Mouse (Mus musculus) lung, embryonic 16.5 days (tissue): ENCODE results near the gene Ppm1h. TPM values are rescaled to one million over a fixed set of nuclear protein-coding genes. Genes with fewer than 3 reads are reported as not detected.
"Not testable (repeated sequence)": the region's sequence is repeated elsewhere in the genome, so short reads cannot be mapped to it uniquely, and the experiment has no call there.

Experiments used
- ATAC-seq: fragments of 200-750 bp; cut with Nextera tagmentation; 2 replicates; pipeline ENCODE4 v1.8.0; 2017; ENCODE audit warnings: low read depth, mild to moderate bottlenecking, moderate library complexity
- H3K27ac ChIP-seq: fragments of 300-500 bp; sonication (generic); 2 replicates; pipeline ENCODE4 v1.5.1; 2014; ENCODE audit warnings: mild to moderate bottlenecking, control low read depth, low read length
- H3K27me3 ChIP-seq: fragments of 300-500 bp; sonication (generic); 2 replicates; pipeline ENCODE4 v1.6.1; 2014; ENCODE audit warnings: low read depth, low read length, mixed read lengths; ENCODE audit not compliant: control insufficient read depth, insufficient read depth
- H3K36me3 ChIP-seq: fragments of 300-500 bp; sonication (generic); 2 replicates; pipeline ENCODE4 v1.6.1; 2014; ENCODE audit warnings: low read length; ENCODE audit not compliant: control insufficient read depth, insufficient read depth
- H3K4me1 ChIP-seq: fragments of 300-500 bp; sonication (generic); replicated peaks from 2 replicates; pipeline ENCODE4 v1.6.1; 2014; ENCODE audit warnings: low read length, mixed read lengths; ENCODE audit not compliant: control insufficient read depth, insufficient read depth
- H3K4me2 ChIP-seq: fragments of 300-500 bp; sonication (generic); 2 replicates; pipeline ENCODE4 v1.6.1; 2014; ENCODE audit warnings: low read depth, low read length, control low read depth
- H3K4me3 ChIP-seq: fragments of 300-500 bp; sonication (generic); 2 replicates; pipeline ENCODE4 v1.5.1; 2014; ENCODE audit warnings: mild to moderate bottlenecking, low read length, control low read depth
- H3K9ac ChIP-seq: fragments of 300-500 bp; sonication (generic); 2 replicates; pipeline ENCODE4 v1.6.1; 2014; ENCODE audit warnings: low read length, control low read depth
- H3K9me3 ChIP-seq: fragments of 300-500 bp; sonication (generic); 2 replicates; pipeline ENCODE4 v1.6.1; 2016; ENCODE audit warnings: low read length; ENCODE audit not compliant: control insufficient read depth
- WGBS: fragments of 180-500 bp; shearing (Covaris S2); extraction: QIAGEN DNeasy Blood & Tissue Kit; methylation state at CpG from one replicate; pipeline ENCODE4 v1.1.7; 2014; 5-methylcytosine and 5-hydroxymethylcytosine counted together
- polyA plus RNA-seq: library from polyadenylated mRNA; unstranded; fragments of >200 nt; fragmentation: Nextera tagmentation; extraction: Ambion mirVana; gene quantifications from 2 replicates; pipeline ENCODE4 v1.2.1, GENCODE M21; 2015

The Ppm1h gene
- polyA plus RNA-seq, 1 experiment from 2014 or later, result 7.3 TPM

DNA sequence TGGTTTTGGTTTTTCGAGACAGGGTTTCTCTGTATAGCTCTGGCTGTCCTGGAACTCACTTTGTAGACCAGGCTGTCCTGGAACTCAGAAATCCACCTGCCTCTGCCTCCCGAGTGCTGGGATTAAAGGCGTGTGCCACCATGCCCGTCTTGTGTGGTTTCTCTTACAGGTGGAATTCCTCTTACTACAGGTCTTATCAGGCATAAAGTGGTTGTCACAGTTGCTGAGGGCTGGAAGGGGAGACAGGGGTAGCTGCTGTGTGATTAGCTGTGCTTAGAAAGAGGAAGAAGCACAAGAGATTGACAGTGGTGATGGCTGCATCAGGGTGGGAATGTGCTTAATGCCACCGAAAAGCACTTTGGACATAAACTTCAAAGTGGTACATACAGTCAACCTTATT lies 246.0 kb downstream of the Ppm1h start:
- not testable (repeated sequence) for H3K4me3 ChIP-seq, H3K27ac ChIP-seq, H3K36me3 ChIP-seq, H3K4me2 ChIP-seq, H3K4me1 ChIP-seq, H3K9me3 ChIP-seq, H3K9ac ChIP-seq, H3K27me3 ChIP-seq, ATAC-seq
- 61% methylated on average over 5 of the region's 5 CpGs for WGBS

DNA sequence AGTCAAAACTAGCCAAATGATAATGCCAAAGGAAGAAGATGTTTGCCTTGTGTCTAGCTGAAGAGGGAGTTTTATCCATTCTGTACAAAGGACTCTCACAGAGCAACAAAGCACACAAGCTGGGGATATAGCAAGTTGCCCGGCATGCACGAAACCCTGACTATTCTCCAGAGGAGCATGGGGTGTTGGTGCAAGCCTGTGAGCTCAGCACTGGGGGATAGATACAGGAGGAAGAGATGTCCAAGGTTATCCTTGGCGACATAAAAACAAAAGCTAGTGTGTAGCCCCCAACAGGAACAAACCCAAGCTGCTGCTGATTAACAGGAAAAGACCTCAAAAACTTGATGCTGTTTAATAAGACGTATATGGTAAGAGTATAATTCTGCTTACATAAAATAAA lies 247.7 kb downstream of the Ppm1h start:
- Histone ChIP-seq H3K4me1 (peaks cover 20% of the 10 kb centered on the region), H3K27ac (no peak overlapping the region), H3K27me3 (no peaks in the 10 kb centered on the region), H3K9ac (no peak overlapping the region), H3K4me2 (no peak overlapping the region), H3K4me3 (no peak overlapping the region), H3K36me3 (no peaks in the 10 kb centered on the region), H3K9me3 (no peaks in the 10 kb centered on the region)
- 83% methylated on average over 4 of the region's 4 CpGs for WGBS
- no peak for ATAC-seq

DNA sequence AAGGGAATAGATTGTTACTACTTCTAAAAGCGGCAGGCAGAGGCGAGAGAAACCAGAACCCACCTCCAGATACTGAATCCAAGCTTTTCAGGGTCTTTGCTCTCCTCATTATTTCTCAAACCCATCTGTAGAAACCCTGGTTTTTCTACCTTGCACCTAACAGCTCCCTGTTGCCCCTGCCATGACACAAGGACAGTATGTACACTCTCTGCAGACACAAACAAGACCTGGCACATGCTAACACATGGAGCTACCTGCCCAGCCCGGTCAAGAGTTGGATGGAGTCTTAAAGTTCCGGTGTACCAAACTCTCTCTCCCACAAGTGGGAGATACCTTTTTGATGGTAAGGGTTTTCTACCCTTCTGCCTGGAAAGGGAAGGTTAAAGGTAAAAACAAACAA lies 252.0 kb downstream of the Ppm1h start:
- Histone ChIP-seq H3K36me3 (no peaks in the 10 kb centered on the region), H3K4me3 (no peak overlapping the region), H3K27ac (no peak overlapping the region), H3K9me3 (no peaks in the 10 kb centered on the region), H3K9ac (no peak overlapping the region), H3K27me3 (no peaks in the 10 kb centered on the region), H3K4me2 (no peak overlapping the region), H3K4me1 (peaks cover 32% of the 10 kb centered on the region)
- 80% methylated on average over 4 of the region's 4 CpGs for whole genome bisulfite sequencing
- ATAC-seq, result no peak

DNA sequence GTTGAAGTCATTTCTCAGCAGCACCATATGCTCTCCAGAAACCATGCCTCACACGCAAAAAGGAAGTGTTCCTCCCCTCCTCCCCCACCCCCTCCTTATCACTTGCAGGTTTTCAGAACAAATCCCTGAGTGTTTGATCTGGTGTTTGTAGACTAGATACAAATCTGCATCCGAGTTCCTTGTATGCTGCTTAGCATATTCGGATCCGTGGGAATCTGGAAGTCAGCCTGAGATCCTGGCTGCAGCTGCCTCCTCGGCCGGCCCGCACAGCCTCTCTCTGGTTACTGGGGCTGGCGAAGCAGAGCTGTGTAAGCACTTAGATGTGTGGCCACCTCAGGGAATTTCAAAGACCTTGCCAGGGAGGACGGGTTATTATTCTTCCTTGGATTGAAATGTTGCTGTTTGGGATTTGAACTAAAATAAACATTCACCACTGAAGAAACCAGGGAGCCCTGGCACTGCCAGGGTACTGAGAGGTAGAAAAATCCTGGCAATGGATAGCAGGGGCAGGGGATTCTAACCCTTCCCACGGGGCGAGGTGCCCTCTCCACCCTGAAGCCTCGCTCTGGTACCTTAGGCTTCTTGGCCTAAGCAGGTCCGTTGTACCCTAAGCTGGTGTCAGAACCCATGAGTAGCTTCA lies 252.8 kb downstream of the Ppm1h start:
- Histone ChIP-seq H3K4me1 (peaks cover 32% of the 10 kb centered on the region), H3K4me3 (no peak overlapping the region), H3K9ac (no peak overlapping the region), H3K27ac (no peak overlapping the region), H3K36me3 (no peaks in the 10 kb centered on the region), H3K4me2 (no peak overlapping the region), H3K27me3 (no peaks in the 10 kb centered on the region), H3K9me3 (no peaks in the 10 kb centered on the region)
- 20% methylated on average over 13 of the region's 13 CpGs for WGBS
- ATAC-seq, result peak; percentile 79

DNA sequence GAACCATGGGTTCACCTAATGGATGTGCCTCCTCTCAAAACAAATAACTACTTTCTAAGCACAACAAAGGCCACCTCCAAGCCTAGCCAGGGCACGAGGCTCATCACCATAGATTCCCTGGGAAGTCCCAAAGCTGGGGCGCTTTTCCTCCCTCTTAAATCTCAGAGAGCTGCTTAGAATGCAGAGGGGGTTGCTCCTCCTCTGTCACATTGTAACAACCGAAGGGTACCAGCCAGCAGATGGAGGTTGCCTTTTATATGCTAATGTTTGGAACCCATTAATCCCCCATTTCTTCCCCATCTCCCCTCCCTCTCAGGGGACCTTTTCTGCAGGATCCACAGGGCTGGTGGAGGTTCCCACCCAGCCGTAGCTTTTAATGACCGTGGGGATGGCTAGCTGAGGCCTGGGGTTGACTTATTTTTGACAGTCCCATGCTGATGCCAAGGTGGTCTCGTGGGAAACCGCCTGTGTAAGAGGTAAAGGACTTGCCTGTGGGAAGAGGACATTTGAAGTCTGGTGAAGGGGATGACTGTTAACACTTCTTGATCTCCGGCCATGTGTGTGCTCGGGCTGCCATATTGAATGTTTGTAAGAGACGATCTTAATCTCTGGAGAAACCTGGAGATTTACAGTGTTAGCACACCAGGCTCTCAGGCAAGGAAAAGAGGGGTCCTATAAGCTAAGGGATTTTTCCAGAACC lies 253.4 kb downstream of the Ppm1h start:
- no peak overlapping the region for H3K4me3 ChIP-seq
- no peaks in the 10 kb centered on the region for H3K9me3 ChIP-seq
- no peak overlapping the region for H3K27ac ChIP-seq
- no peaks in the 10 kb centered on the region for H3K36me3 ChIP-seq
- peaks cover 32% of the 10 kb centered on the region for H3K4me1 ChIP-seq
- no peak overlapping the region for H3K4me2 ChIP-seq
- ATAC-seq, result no peak
- WGBS, result 80% methylated on average over 10 of the region's 10 CpGs
- no peak overlapping the region for H3K9ac ChIP-seq
- no peaks in the 10 kb centered on the region for H3K27me3 ChIP-seq

DNA sequence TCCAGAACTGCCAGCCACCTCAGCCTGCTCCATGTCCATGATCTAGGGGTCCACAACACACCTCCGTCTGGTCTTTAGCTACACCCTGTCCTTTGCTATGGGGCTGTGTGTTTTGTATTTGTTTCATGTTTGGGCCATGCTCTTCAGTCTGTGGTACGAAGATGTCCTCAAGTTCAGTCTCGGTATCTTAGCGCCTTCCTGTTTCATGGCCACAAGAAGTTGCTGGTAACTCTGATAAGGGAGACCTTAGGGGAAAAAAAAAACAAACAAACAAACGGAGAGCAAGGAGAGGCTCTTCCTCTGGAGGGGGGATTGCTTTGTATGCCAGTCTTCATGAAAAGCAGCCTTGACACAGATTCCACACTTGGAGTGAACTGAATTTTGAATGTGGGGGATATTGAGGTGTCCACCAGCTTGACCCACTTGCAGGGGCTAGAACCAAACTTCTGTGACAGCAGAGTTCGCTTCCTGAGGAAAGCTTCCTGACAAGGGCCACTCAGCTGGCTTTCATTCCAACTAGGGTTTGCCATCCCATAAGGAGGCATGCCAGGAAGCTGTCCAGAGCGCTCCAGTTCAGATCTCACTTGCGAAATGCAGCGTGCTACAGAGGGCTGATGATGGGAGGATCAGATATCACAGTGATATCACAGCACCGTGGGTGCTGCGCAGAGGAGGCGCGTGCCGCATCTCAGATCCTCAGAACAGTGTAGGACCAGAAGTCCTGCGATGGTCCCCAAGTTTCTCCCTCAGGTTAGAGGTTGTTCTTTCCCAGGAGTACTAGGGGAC lies 254.7 kb downstream of the Ppm1h start:
- no peak overlapping the region for H3K4me3 ChIP-seq
- ATAC-seq, result peak; percentile 56; the same call in 1 of the 2 replicates
- no peak overlapping the region for H3K27ac ChIP-seq
- H3K36me3 ChIP-seq, result no peaks in the 10 kb centered on the region
- no peaks in the 10 kb centered on the region for H3K27me3 ChIP-seq
- no peaks in the 10 kb centered on the region for H3K9me3 ChIP-seq
- peak overlapping the region; percentile 11; the same call in 1 of the 2 replicates for H3K9ac ChIP-seq
- no peak overlapping the region for H3K4me2 ChIP-seq
- H3K4me1 ChIP-seq, result peaks cover 32% of the 10 kb centered on the region
- WGBS, result 54% methylated on average over 15 of the region's 15 CpGs

DNA sequence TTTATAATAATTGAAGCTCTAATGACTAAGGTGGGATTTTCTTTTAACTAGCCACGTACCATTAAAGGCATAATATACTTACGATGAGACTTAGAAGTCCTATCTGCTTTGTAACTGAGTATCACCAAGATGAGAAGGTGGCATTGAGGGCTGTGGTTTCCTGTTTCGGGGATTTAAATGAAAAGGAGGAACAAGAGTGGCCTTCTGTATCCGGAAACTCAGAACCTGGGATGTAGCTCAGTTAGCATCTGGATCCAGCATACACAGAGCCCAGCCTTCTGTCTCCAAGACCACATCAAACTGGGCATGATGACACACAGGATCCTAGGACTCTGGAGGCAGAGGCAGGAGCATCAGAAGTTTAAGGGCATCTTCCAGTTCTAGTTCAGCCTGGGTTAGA lies 256.8 kb downstream of the Ppm1h start:
- not testable (repeated sequence) for H3K27me3 ChIP-seq, ATAC-seq, H3K4me3 ChIP-seq, H3K9ac ChIP-seq, H3K9me3 ChIP-seq, H3K27ac ChIP-seq, H3K4me2 ChIP-seq, H3K36me3 ChIP-seq
- peaks cover 20% of the 10 kb centered on the region for H3K4me1 ChIP-seq
- no CpG with 5 or more reads among the region's 4 CpGs for WGBS

DNA sequence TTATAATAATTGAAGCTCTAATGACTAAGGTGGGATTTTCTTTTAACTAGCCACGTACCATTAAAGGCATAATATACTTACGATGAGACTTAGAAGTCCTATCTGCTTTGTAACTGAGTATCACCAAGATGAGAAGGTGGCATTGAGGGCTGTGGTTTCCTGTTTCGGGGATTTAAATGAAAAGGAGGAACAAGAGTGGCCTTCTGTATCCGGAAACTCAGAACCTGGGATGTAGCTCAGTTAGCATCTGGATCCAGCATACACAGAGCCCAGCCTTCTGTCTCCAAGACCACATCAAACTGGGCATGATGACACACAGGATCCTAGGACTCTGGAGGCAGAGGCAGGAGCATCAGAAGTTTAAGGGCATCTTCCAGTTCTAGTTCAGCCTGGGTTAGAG lies 258.8 kb downstream of the Ppm1h start:
- H3K9ac ChIP-seq, H3K27ac ChIP-seq, ATAC-seq, H3K4me1 ChIP-seq, H3K36me3 ChIP-seq, H3K27me3 ChIP-seq, H3K4me3 ChIP-seq, H3K9me3 ChIP-seq, H3K4me2 ChIP-seq: not testable (repeated sequence)
- no CpG with 5 or more reads among the region's 4 CpGs for WGBS

DNA sequence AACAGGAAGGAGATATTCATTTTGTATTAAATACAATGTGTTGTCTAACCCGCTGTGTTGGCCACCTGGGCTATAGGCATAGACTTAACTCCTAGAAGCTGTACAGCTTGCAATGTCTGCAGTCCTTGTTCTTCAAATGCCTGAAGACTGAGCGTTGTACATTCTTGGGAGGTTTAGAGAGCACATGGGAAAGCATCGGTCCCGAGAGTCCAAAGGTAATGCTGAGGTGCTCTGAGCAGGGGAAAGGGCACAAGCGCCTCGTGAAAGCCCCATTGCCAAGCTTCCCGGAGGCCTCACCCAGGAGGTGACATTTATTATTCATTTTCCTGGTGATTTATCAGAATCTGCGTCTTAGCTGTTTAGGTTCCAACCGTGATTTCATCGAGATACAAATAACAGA lies 261.0 kb downstream of the Ppm1h start:
- H3K4me3 ChIP-seq, result no peak overlapping the region
- H3K4me2 ChIP-seq, result no peak overlapping the region
- no peak overlapping the region for H3K9ac ChIP-seq
- H3K27me3 ChIP-seq, result no peaks in the 10 kb centered on the region
- WGBS, result 87% methylated on average over 10 of the region's 10 CpGs
- H3K36me3 ChIP-seq, result no peaks in the 10 kb centered on the region
- no peak overlapping the region for H3K27ac ChIP-seq
- ATAC-seq, result no peak
- no peaks in the 10 kb centered on the region for H3K9me3 ChIP-seq
- H3K4me1 ChIP-seq, result 0 out of 2 replicates have a peak, but pooled peaks cover 2% of the 10 kb centered on the region
